Mouse (Mus musculus): ENCODE data around the gene Robo2. TPM values are rescaled to one million over a fixed set of nuclear protein-coding genes. Genes with fewer than 3 reads are reported as not detected.
A peak's percentile ranks its signal among the peaks of the same experiment; 100 is the strongest.

Gene Robo2
- polyA plus RNA-seq, 1 experiment from 2014 or later: 31.5 TPM

DNA sequence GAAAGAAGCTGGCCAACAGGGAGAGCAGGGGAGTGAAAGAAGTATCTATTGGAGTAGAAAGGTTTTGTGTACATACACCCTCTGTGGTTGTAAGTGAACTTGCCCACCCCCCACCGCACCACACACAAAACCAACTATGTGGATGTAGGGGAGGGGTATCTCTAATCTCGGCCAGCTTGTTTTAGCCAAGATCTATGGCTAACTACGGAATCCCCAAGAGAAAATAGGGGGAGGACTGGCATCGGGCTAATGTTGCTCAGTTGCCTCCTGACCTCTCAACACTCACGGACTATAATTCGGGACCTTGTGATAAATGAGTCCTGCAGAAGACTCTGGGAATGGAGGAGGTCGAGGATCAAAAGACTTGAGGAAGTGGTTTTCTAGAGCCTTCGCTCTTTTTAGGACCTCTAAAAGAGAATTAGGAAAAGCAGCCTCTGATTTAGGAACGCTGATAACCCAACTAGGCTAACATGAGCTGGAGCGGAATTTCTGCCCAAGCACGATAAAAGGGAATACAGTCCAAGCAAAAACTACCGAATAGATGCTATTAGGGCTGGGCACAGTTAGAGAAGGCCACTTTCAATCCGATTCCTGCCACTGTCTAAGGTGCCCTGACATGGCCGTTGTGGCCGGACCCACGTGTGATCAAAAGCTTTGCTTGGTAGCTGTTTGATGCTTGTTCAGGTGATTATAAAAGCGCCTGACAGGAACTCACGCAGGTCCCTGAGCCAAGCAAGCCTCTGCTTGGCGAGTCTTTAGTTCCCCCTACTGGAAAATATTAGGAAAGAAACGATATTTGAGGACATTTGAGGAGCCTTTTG is 1.1 kb upstream of the Robo2 start:
- Histone ChIP-seq H3K4me1 (ENCODE audit: control insufficient read depth, insufficient read depth, low read length) (peaks cover 9% of the 10 kb centered on the region; the same call in 1 of the 2 replicates), H3K9me3 (replicated peaks; ENCODE audit: control insufficient read depth, low read length) (no peaks in the 10 kb centered on the region), H3K9ac (ENCODE audit: low read length) (peak overlapping the region; percentile 38; the same call in 1 of the 2 replicates), H3K27ac (ENCODE audit: low read length) (peak overlapping the region; percentile 7; the same call in 1 of the 2 replicates), H3K4me3 (replicated peaks; ENCODE audit: low read length) (peak overlapping the region; percentile 50), H3K27me3 (ENCODE audit: control insufficient read depth, insufficient read depth, low read length) (no peaks in the 10 kb centered on the region), H3K36me3 (ENCODE audit: control insufficient read depth, insufficient read depth, low read length) (no peaks in the 10 kb centered on the region), H3K4me2 (ENCODE audit: low read depth, low read length) (peak overlapping the region; percentile 91)
- WGBS: under 1% methylated on average over 20 of the region's 20 CpGs
- ATAC-seq (ENCODE audit: insufficient read depth, low FRiP score): no peak; the same call in 1 of the 2 replicates

DNA sequence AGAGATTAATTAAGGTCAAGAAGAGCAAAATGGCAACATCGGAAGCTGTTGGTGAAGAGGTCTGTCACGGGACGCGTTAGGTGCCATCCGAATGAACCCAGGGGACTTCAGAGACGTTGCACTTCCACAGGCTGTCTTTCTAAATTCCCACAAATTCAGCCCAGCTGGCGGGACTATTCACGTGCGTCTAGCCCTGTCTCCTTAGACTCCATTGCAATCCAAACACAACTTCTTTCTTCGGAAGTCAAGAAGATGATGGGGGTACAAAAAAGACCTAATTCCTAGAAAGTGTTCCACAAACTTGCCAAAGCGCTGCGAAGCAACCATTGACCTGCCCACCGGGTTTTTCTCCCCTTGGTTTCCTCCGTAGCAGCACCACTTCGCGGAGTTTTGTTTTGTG is 604 bp downstream of the Robo2 start:
- Histone ChIP-seq H3K4me1 (ENCODE audit: control insufficient read depth, insufficient read depth, low read length) (peaks cover 9% of the 10 kb centered on the region; the same call in 1 of the 2 replicates), H3K9me3 (replicated peaks; ENCODE audit: control insufficient read depth, low read length) (no peaks in the 10 kb centered on the region), H3K4me2 (ENCODE audit: low read depth, low read length) (peak overlapping the region; percentile 91), H3K27ac (ENCODE audit: low read length) (peak overlapping the region; percentile 54), H3K27me3 (ENCODE audit: control insufficient read depth, insufficient read depth, low read length) (no peaks in the 10 kb centered on the region), H3K4me3 (replicated peaks; ENCODE audit: low read length) (peak overlapping the region; percentile 50), H3K9ac (ENCODE audit: low read length) (peak overlapping the region; percentile 56), H3K36me3 (ENCODE audit: control insufficient read depth, insufficient read depth, low read length) (no peaks in the 10 kb centered on the region)
- no peak for ATAC-seq (ENCODE audit: insufficient read depth, low FRiP score)
- 1% methylated on average over 16 of the region's 16 CpGs for WGBS

DNA sequence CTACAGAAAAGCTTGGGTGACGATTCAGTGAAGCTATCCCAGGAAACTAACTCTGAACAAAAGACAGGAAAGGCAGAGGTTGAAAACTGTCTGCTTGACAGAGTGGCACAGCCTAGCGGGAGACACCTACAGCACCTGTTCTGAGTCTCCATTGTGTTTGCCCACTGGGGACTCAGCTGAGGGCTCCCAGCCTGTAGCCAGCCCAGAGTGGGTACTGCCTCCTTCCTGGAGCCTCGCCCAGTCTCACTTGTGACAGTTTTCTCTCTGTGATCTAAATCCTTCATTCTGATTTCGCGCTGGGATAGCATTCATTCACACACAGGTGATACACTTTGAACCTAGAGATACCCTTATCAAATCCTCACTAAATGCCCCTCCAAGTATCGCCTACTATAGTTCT is 1.5 kb downstream of the Robo2 start:
- no peaks in the 10 kb centered on the region for H3K36me3 ChIP-seq (ENCODE audit: control insufficient read depth, insufficient read depth, low read length)
- H3K9me3 ChIP-seq (replicated peaks; ENCODE audit: control insufficient read depth, low read length): no peaks in the 10 kb centered on the region
- no peak overlapping the region for H3K27ac ChIP-seq (ENCODE audit: low read length)
- no peak for ATAC-seq (ENCODE audit: insufficient read depth, low FRiP score)
- peaks cover 9% of the 10 kb centered on the region; the same call in 1 of the 2 replicates for H3K4me1 ChIP-seq (ENCODE audit: control insufficient read depth, insufficient read depth, low read length)
- H3K9ac ChIP-seq (ENCODE audit: low read length): peak overlapping the region; percentile 65
- H3K4me3 ChIP-seq (replicated peaks; ENCODE audit: low read length): peak overlapping the region; percentile 50
- H3K27me3 ChIP-seq (ENCODE audit: control insufficient read depth, insufficient read depth, low read length): no peaks in the 10 kb centered on the region
- H3K4me2 ChIP-seq (ENCODE audit: low read depth, low read length): peak overlapping the region; percentile 91
- 11% methylated on average over 6 of the region's 6 CpGs for WGBS

DNA sequence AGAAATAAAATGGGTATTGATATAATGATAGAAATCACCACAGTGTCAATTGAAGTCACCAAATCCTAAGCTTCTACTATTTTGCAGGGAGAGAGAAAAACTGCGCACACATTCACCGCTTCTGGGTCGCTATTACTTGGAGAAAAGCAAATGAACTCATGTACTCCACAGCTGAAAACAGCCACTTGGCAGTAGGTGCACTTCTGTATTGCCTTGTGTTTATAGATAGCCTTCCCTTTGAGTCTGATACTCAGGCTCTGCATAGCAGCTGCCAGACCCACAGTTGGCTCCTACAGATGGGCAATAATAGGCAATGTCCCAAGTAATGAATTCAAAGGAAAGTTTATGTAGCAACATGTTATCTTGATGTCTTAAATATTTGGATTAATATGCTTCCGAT is 2.1 kb downstream of the Robo2 start:
- WGBS: 44% methylated on average over 4 of the region's 4 CpGs
- Histone ChIP-seq H3K4me1 (ENCODE audit: control insufficient read depth, insufficient read depth, low read length) (peaks cover 9% of the 10 kb centered on the region; the same call in 1 of the 2 replicates), H3K9ac (ENCODE audit: low read length) (peak overlapping the region; percentile 35; the same call in 1 of the 2 replicates), H3K4me2 (ENCODE audit: low read depth, low read length) (peak overlapping the region; percentile 91), H3K27ac (ENCODE audit: low read length) (no peak overlapping the region), H3K27me3 (ENCODE audit: control insufficient read depth, insufficient read depth, low read length) (no peaks in the 10 kb centered on the region), H3K4me3 (replicated peaks; ENCODE audit: low read length) (peak overlapping the region; percentile 50), H3K9me3 (replicated peaks; ENCODE audit: control insufficient read depth, low read length) (no peaks in the 10 kb centered on the region), H3K36me3 (ENCODE audit: control insufficient read depth, insufficient read depth, low read length) (no peaks in the 10 kb centered on the region)
- no peak for ATAC-seq (ENCODE audit: insufficient read depth, low FRiP score)

DNA sequence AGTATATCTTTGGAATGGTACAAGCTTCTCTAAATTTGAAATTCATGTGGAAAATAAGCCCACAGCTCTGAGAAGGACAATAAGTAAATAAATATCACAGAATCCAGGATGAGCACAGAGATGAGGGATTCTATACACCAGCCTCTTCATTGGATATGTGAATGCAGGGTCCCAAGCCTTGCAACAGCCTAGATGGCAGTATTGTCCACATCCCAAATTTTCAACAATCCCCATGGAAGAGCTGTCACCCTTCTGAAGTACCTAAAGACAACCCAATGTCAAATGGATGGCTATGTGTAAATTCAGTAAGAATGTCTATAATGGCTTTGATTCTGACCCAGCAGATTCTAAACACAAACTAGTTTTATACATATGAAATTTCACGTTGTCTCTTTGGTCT is 3.1 kb downstream of the Robo2 start:
- no peak overlapping the region for H3K9ac ChIP-seq (ENCODE audit: low read length)
- ATAC-seq (ENCODE audit: insufficient read depth, low FRiP score): no peak
- no peak overlapping the region for H3K27ac ChIP-seq (ENCODE audit: low read length)
- 38% methylated on average over 1 of the region's 1 CpGs for WGBS
- H3K27me3 ChIP-seq (ENCODE audit: control insufficient read depth, insufficient read depth, low read length): no peaks in the 10 kb centered on the region
- H3K4me3 ChIP-seq (replicated peaks; ENCODE audit: low read length): peak overlapping the region; percentile 41
- no peaks in the 10 kb centered on the region for H3K36me3 ChIP-seq (ENCODE audit: control insufficient read depth, insufficient read depth, low read length)
- peaks cover 9% of the 10 kb centered on the region; the same call in 1 of the 2 replicates for H3K4me1 ChIP-seq (ENCODE audit: control insufficient read depth, insufficient read depth, low read length)
- peak overlapping the region; percentile 39 for H3K4me2 ChIP-seq (ENCODE audit: low read depth, low read length)
- H3K9me3 ChIP-seq (replicated peaks; ENCODE audit: control insufficient read depth, low read length): no peaks in the 10 kb centered on the region

DNA sequence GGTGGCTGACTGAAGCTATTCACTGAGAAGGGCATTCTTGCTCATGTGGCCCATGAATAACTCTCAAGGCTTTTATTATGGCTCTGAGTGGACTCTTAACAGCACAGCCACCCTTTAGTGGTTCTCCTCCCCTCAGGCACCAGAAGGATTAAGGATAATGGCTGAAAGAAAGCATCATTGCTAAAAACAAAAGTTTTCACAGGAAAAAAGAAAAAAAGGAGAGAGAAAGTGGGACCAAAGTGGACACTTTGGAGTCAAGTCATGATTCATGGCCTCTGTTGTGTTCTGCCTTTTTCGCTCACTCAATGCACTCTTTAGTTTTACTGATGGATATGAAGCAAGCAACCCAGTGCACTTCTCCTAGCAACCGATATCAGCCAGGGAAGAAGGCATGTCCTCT is 14.3 kb downstream of the Robo2 start:
- no peak overlapping the region for H3K27ac ChIP-seq (ENCODE audit: low read length)
- H3K4me1 ChIP-seq (ENCODE audit: control insufficient read depth, insufficient read depth, low read length): no peaks in the 10 kb centered on the region
- no peak overlapping the region for H3K4me2 ChIP-seq (ENCODE audit: low read depth, low read length)
- H3K36me3 ChIP-seq (ENCODE audit: control insufficient read depth, insufficient read depth, low read length): no peaks in the 10 kb centered on the region
- WGBS: 89% methylated on average over 2 of the region's 2 CpGs
- no peak overlapping the region for H3K4me3 ChIP-seq (replicated peaks; ENCODE audit: low read length)
- no peaks in the 10 kb centered on the region for H3K9me3 ChIP-seq (replicated peaks; ENCODE audit: control insufficient read depth, low read length)
- no peak for ATAC-seq (ENCODE audit: insufficient read depth, low FRiP score)
- H3K27me3 ChIP-seq (ENCODE audit: control insufficient read depth, insufficient read depth, low read length): no peaks in the 10 kb centered on the region
- no peak overlapping the region for H3K9ac ChIP-seq (ENCODE audit: low read length)

DNA sequence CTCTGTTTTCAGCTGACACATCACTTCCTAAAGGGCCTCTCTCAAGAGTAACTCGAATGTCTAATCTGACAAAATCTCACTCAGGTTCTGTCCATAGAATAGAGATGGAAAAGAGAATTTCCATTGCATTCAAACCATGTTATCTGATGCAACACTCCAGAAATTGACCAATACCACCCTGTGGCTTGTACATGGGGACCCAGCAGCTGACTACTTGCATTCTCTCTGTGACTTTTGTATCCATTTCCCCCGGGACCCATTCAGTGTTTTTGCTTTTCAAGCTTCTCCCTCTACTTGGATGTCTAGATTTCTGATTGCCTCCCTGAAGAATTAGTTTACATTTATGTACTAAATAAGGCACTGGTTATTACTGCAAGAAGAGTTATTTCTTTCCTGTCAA is 15.9 kb downstream of the Robo2 start:
- ATAC-seq (ENCODE audit: insufficient read depth, low FRiP score): no peak

DNA sequence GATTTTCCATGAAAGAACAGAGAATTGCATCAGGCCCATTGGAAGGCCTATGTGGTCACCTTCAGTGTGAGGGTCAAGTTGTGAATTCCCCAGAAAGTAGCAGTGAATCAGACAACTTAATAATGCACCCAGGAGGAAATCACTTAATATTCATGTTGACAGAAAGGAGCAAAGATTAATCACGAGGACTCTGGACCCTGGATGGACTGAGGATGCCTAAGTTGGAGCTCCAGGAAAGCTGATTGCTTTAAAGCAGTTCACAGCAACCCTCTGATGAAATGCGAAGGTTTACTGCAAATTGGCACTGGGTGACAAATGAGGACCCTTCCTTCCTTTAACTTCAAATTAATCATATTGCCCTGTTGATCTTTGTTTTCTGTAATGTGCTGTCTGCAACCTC is 32.2 kb downstream of the Robo2 start:
- Histone ChIP-seq H3K4me1 (ENCODE audit: control insufficient read depth, insufficient read depth, low read length) (no peaks in the 10 kb centered on the region), H3K27ac (ENCODE audit: low read length) (no peak overlapping the region), H3K4me3 (replicated peaks; ENCODE audit: low read length) (no peak overlapping the region), H3K27me3 (ENCODE audit: control insufficient read depth, insufficient read depth, low read length) (no peaks in the 10 kb centered on the region), H3K4me2 (ENCODE audit: low read depth, low read length) (no peak overlapping the region), H3K9ac (ENCODE audit: low read length) (no peak overlapping the region), H3K36me3 (ENCODE audit: control insufficient read depth, insufficient read depth, low read length) (no peaks in the 10 kb centered on the region), H3K9me3 (replicated peaks; ENCODE audit: control insufficient read depth, low read length) (no peaks in the 10 kb centered on the region)
- 53% methylated on average over 2 of the region's 2 CpGs for WGBS
- no peak for ATAC-seq (ENCODE audit: insufficient read depth, low FRiP score)

More for the DNA sequence above, 15.9 kb downstream of the Robo2 start:
- H3K4me1 ChIP-seq (ENCODE audit: control insufficient read depth, insufficient read depth, low read length): no peaks in the 10 kb centered on the region
- H3K36me3 ChIP-seq (ENCODE audit: control insufficient read depth, insufficient read depth, low read length): no peaks in the 10 kb centered on the region
- WGBS: 82% methylated on average over 2 of the region's 2 CpGs
- H3K4me2 ChIP-seq (ENCODE audit: low read depth, low read length): no peak overlapping the region
- H3K9me3 ChIP-seq (replicated peaks; ENCODE audit: control insufficient read depth, low read length): no peaks in the 10 kb centered on the region
- no peak overlapping the region for H3K4me3 ChIP-seq (replicated peaks; ENCODE audit: low read length)
- H3K27me3 ChIP-seq (ENCODE audit: control insufficient read depth, insufficient read depth, low read length): no peaks in the 10 kb centered on the region
- H3K9ac ChIP-seq (ENCODE audit: low read length): no peak overlapping the region
- no peak overlapping the region for H3K27ac ChIP-seq (ENCODE audit: low read length)

DNA sequence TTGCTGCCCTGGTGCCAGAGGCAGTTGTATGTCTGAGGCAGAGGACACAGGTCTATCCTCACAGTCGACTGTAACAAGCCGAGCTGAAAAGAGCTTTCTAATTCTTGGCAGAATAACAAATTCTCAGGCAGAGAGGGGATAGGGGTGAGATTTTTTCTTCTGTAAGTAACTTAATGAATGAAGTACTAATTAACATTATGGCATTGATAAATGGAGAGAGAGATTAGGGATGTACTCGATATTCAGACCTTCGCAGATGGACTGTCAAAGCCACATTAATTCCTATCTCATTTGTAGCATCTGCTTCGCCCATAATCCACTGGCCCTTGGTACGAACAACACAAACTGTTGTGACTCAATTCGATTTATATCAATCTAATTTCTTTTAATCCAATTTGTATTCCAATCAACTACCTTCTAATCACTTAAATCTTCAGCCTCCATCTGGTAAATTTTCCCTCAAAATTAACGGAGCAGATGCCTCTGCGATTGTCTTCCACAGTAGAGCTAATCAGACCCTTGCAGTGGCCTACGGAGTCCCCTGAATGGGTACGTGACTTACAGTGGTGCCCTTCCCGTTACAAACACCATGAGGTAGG is 36.2 kb downstream of the Robo2 start:
- H3K9ac ChIP-seq (ENCODE audit: low read length): no peak overlapping the region
- H3K4me2 ChIP-seq (ENCODE audit: low read depth, low read length): no peak overlapping the region
- no peaks in the 10 kb centered on the region for H3K4me1 ChIP-seq (ENCODE audit: control insufficient read depth, insufficient read depth, low read length)
- ATAC-seq (ENCODE audit: insufficient read depth, low FRiP score): no peak
- no peak overlapping the region for H3K27ac ChIP-seq (ENCODE audit: low read length)
- no peaks in the 10 kb centered on the region for H3K9me3 ChIP-seq (replicated peaks; ENCODE audit: control insufficient read depth, low read length)
- H3K27me3 ChIP-seq (ENCODE audit: control insufficient read depth, insufficient read depth, low read length): no peaks in the 10 kb centered on the region
- 80% methylated on average over 12 of the region's 12 CpGs for WGBS
- H3K36me3 ChIP-seq (ENCODE audit: control insufficient read depth, insufficient read depth, low read length): no peaks in the 10 kb centered on the region
- no peak overlapping the region for H3K4me3 ChIP-seq (replicated peaks; ENCODE audit: low read length)
